ENCODE assay signal across 22 mouse cellular contexts in the genomic region with DNA sequence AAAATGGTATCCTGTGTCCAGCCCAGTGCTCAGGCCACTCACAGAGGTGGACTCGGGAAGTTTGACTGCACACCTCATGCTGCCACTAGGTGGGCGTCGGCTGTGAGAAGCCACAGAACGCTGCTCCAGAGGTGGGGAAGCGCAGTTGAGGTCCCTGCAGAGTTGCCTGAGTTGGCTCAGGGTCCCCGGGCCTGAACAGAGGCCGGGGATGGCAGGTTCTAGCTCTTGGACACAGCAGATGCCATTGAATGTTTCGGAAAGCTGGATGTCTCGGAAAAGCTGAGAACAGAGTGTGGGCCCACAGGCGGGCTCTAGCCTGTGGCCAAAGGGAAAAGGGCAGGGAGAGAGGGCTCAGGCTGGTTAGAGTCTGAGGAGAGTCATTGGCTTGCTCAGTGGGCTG.
A peak's percentile ranks its signal among the peaks of the same experiment; 100 is the strongest.
DNase-seq lines count a peak whose midpoint lies in the region; ATAC-seq lines count a peak whose summit lies in the region.
"Had no signal": no experiment of that assay in that cellular context is flagged by ENCODE, and none has a peak within 500 bp of the region (broad histone marks: within the 10 kb centered on the region; RNA-seq: fewer than 3 reads in every experiment).

No protein-coding gene starts in this region.

- H3K9ac ChIP-seq in midbrain, embryonic 11.5 days (ENCODE audit: low read length), result no peak overlapping the region
- H3K9ac ChIP-seq in midbrain, embryonic 13.5 days (replicated peaks), result no peak overlapping the region
- H3K9ac ChIP-seq in kidney, embryonic 15.5 days, result no peak overlapping the region
- H3K9ac ChIP-seq: embryonic facial prominence, embryonic 12.5 days; embryonic facial prominence, embryonic 15.5 days; forebrain, embryonic 12.5 days had no signal

- no peaks in the 10 kb centered on the region for H3K4me1 ChIP-seq in midbrain, embryonic 11.5 days (ENCODE audit: control insufficient read depth, insufficient read depth, low read length)
- no peaks in the 10 kb centered on the region for H3K4me1 ChIP-seq in midbrain, embryonic 13.5 days (replicated peaks)
- no peaks in the 10 kb centered on the region for H3K4me1 ChIP-seq in kidney, embryonic 15.5 days
- H3K4me1 ChIP-seq: embryonic facial prominence, embryonic 12.5 days; embryonic facial prominence, embryonic 15.5 days; forebrain, embryonic 10.5 days; forebrain, embryonic 12.5 days had no signal

- H3K27me3 ChIP-seq in midbrain, embryonic 11.5 days (ENCODE audit: control insufficient read depth, insufficient read depth, low read length), result no peaks in the 10 kb centered on the region
- H3K27me3 ChIP-seq in midbrain, embryonic 13.5 days, result no peaks in the 10 kb centered on the region
- no peaks in the 10 kb centered on the region for H3K27me3 ChIP-seq in kidney, embryonic 15.5 days
- H3K27me3 ChIP-seq: embryonic facial prominence, embryonic 12.5 days; embryonic facial prominence, embryonic 15.5 days; forebrain, embryonic 12.5 days had no signal

- no peaks in the 10 kb centered on the region for H3K36me3 ChIP-seq in midbrain, embryonic 11.5 days (ENCODE audit: control insufficient read depth, insufficient read depth, low read length)
- H3K36me3 ChIP-seq in midbrain, embryonic 13.5 days, result no peaks in the 10 kb centered on the region
- H3K36me3 ChIP-seq in kidney, embryonic 15.5 days, result no peaks in the 10 kb centered on the region
- H3K36me3 ChIP-seq: embryonic facial prominence, embryonic 12.5 days; embryonic facial prominence, embryonic 15.5 days; forebrain, embryonic 10.5 days; forebrain, embryonic 12.5 days had no signal

- H3K4me3 ChIP-seq in midbrain, embryonic 11.5 days (ENCODE audit: low read depth, low read length), result no peak overlapping the region
- H3K4me3 ChIP-seq in midbrain, embryonic 13.5 days (replicated peaks), result no peak overlapping the region
- H3K4me3 ChIP-seq in kidney, embryonic 15.5 days (replicated peaks), result no peak overlapping the region
- H3K4me3 ChIP-seq: embryonic facial prominence, embryonic 12.5 days; embryonic facial prominence, embryonic 15.5 days; erythroblast, embryonic 14.5 days; forebrain, embryonic 10.5 days; forebrain, embryonic 12.5 days had no signal

- no peaks in the 10 kb centered on the region for H3K9me3 ChIP-seq in midbrain, embryonic 11.5 days (ENCODE audit: control insufficient read depth, low read length)
- H3K9me3 ChIP-seq in midbrain, embryonic 13.5 days, result no peaks in the 10 kb centered on the region
- H3K9me3 ChIP-seq in kidney, embryonic 15.5 days (replicated peaks), result no peaks in the 10 kb centered on the region
- H3K9me3 ChIP-seq: embryonic facial prominence, embryonic 12.5 days; embryonic facial prominence, embryonic 15.5 days; forebrain, embryonic 10.5 days; forebrain, embryonic 12.5 days had no signal

- intact Hi-C loops in heart, postnatal 25 days (cut with DNase I), result no loop called here

- WGBS in midbrain, embryonic 11.5 days, result 76% methylated on average over 10 of the region's 10 CpGs
- 82% methylated on average over 10 of the region's 10 CpGs for WGBS in midbrain, embryonic 13.5 days
- WGBS in kidney, embryonic 15.5 days, result 80% methylated on average over 10 of the region's 10 CpGs

- no peak overlapping the region for H3K27ac ChIP-seq in midbrain, embryonic 11.5 days (ENCODE audit: low read depth, low read length)
- H3K27ac ChIP-seq in midbrain, embryonic 13.5 days, result no peak overlapping the region
- H3K27ac ChIP-seq in kidney, embryonic 15.5 days, result no peak overlapping the region
- H3K27ac ChIP-seq: embryonic facial prominence, embryonic 12.5 days; embryonic facial prominence, embryonic 15.5 days; forebrain, embryonic 10.5 days; forebrain, embryonic 12.5 days had no signal

- no peak overlapping the region for H3K4me2 ChIP-seq in midbrain, embryonic 11.5 days
- H3K4me2 ChIP-seq in midbrain, embryonic 13.5 days (replicated peaks), result no peak overlapping the region
- H3K4me2 ChIP-seq in kidney, embryonic 15.5 days, result no peak overlapping the region
- H3K4me2 ChIP-seq: embryonic facial prominence, embryonic 12.5 days; embryonic facial prominence, embryonic 15.5 days; forebrain, embryonic 12.5 days had no signal

- no peak for ATAC-seq in midbrain, embryonic 11.5 days (ENCODE audit: low FRiP score)
- ATAC-seq in midbrain, embryonic 13.5 days, result no peak
- ATAC-seq in kidney, embryonic 15.5 days (replicated peaks; ENCODE audit: low FRiP score), result no peak
- ATAC-seq: forebrain, embryonic 14.5 days; forebrain, embryonic 16.5 days had no signal

- peak; percentile 77 for DNase-seq in heart, adult 11 months
- no peak for DNase-seq in heart, postnatal 25 days (ENCODE audit: low spot score)
- DNase-seq in midbrain, embryonic 11.5 days (ENCODE audit: low spot score, missing footprints), result peak; percentile 51
- DNase-seq: adrenal gland, adult 2 months; adrenal gland, postnatal 10 days; adrenal gland, postnatal 25 days; cerebellum, adult 11 months; cerebellum, adult 18-20 months; cerebellum, adult 8-10 months; cerebellum, adult 9-11 months; cerebellum, postnatal 14 days; cerebellum, postnatal 36 days; embryo, embryonic 11 days had no signal
